Mouse (Mus musculus) CH12.LX (cell line): ENCODE measurements around the gene Bfsp2.

ENCODE experiments used
- CTCF ChIP-seq, 2 experiments: IDR thresholded peaks in 1 of 2; conservative IDR thresholded peaks in 1 of 2; 2 replicates each; pipeline ENCODE4 v1.5.1; 2011 to 2012; ENCODE audit warnings: low read depth in 2 of 2, low read length in 2 of 2, improper control_type of control experiment in 1 of 2, inconsistent platforms in 1 of 2, mild to moderate bottlenecking in 1 of 2, moderate library complexity in 1 of 2
- ETS1 ChIP-seq: conservative IDR thresholded peaks from 2 replicates; pipeline ENCODE4 v1.6.1; 2012; ENCODE audit warnings: low read depth, mild to moderate bottlenecking, inconsistent platforms, low read length, improper control_type of control experiment, moderate library complexity
- MXI1 ChIP-seq: IDR thresholded peaks from 2 replicates; pipeline ENCODE4 v1.6.1; 2011; ENCODE audit warnings: mild to moderate bottlenecking, low read depth, low read length, improper control_type of control experiment
- NELFE ChIP-seq: IDR thresholded peaks from 2 replicates; pipeline ENCODE4 v1.6.1; 2011; ENCODE audit warnings: low read depth, low read length, improper control_type of control experiment
- NRF1 ChIP-seq: IDR thresholded peaks from 2 replicates; pipeline ENCODE4 v1.6.1; 2014; ENCODE audit warnings: low read depth, mild to moderate bottlenecking, inconsistent platforms, low read length, improper control_type of control experiment, moderate library complexity
- ZC3H11A ChIP-seq: IDR thresholded peaks from 2 replicates; pipeline ENCODE4 v1.6.1; 2012; ENCODE audit warnings: low read depth, mild to moderate bottlenecking, inconsistent platforms, low read length, improper control_type of control experiment

GRCm38 (mm10) chr9:103443121-103443823 lies 36.9 kb downstream of the Bfsp2 start:
- TF ChIP-seq NRF1 (no peak), CTCF (conservative IDR thresholded peaks at IDR 0.05 in 1 of 2, IDR thresholded peaks at IDR 0.05 in 1 of 2; ENCODE audit: low read depth in 2 of 2, low read length in 2 of 2) (no peak), ETS1 (no peak), MXI1 (no peak), NELFE (no peak), ZC3H11A (no peak)
